Mouse (Mus musculus): ENCODE data around the gene Cnn1. TPM values are rescaled to one million over a fixed set of nuclear protein-coding genes. Genes with fewer than 3 reads are reported as not detected.
A peak's percentile ranks its signal among the peaks of the same experiment; 100 is the strongest.

Gene Cnn1
- polyA plus RNA-seq, 1 experiment from 2014 or later, result 3.1 TPM

GRCm38 (mm10) chr9:22116740-22117426, 17.9 kb downstream of the Cnn1 start, which contains the start of gene Elof1:
Gene Elof1, minus strand, starts transcription at chr9:22117172.
- Histone ChIP-seq H3K9ac (peak within 1 kb of the TSS; percentile 88), H3K4me1 (peaks cover 15% of the 10 kb centered on the region), H3K4me2 (peak within 1 kb of the TSS; percentile 68), H3K4me3 (peak within 1 kb of the TSS; percentile 89), H3K36me3 (peaks cover 25% of the 10 kb centered on the region), H3K9me3 (no peaks in the 10 kb centered on the region), H3K27ac (peak within 1 kb of the TSS; percentile 81; the same call in 1 of the 2 replicates), H3K27me3 (no peaks in the 10 kb centered on the region)
- under 1% methylated on average over 52 of the region's 52 CpGs for WGBS
- peak; percentile 91 for ATAC-seq (ENCODE audit: insufficient number of reproducible peaks, low FRiP score, low TSS enrichment, low read depth)

GRCm38 (mm10) chr9:22117754-22118456, 18.9 kb downstream of the Cnn1 start:
- no peaks in the 10 kb centered on the region for H3K9me3 ChIP-seq
- H3K4me2 ChIP-seq, result peak overlapping the region; percentile 68
- peak overlapping the region; percentile 49; the same call in 1 of the 2 replicates for H3K9ac ChIP-seq
- peak overlapping the region; percentile 89 for H3K4me3 ChIP-seq
- WGBS, result 39% methylated on average over 10 of the region's 10 CpGs
- H3K27ac ChIP-seq, result peak overlapping the region; percentile 81; the same call in 1 of the 2 replicates
- H3K4me1 ChIP-seq, result peaks cover 15% of the 10 kb centered on the region
- H3K27me3 ChIP-seq, result no peaks in the 10 kb centered on the region
- no peak for ATAC-seq (ENCODE audit: insufficient number of reproducible peaks, low FRiP score, low TSS enrichment, low read depth)
- H3K36me3 ChIP-seq, result peaks cover 15% of the 10 kb centered on the region

- ATAC-seq (ENCODE audit: insufficient number of reproducible peaks, low FRiP score, low TSS enrichment, low read depth), result no peak
- Histone ChIP-seq H3K4me1 (peaks cover 15% of the 10 kb centered on the region), H3K36me3 (no peaks in the 10 kb centered on the region), H3K4me2 (no peak overlapping the region), H3K9me3 (no peaks in the 10 kb centered on the region), H3K4me3 (no peak overlapping the region), H3K27ac (no peak overlapping the region), H3K27me3 (no peaks in the 10 kb centered on the region), H3K9ac (no peak overlapping the region)
- WGBS, result 92% methylated on average over 4 of the region's 4 CpGs
Measured at GRCm38 (mm10) chr9:22119543-22119942, 20.5 kb downstream of the Cnn1 start.

GRCm38 (mm10) chr9:22121545-22121944, 22.5 kb downstream of the Cnn1 start:
- Histone ChIP-seq H3K4me2 (no peak overlapping the region), H3K9ac (no peak overlapping the region), H3K27me3 (no peaks in the 10 kb centered on the region), H3K4me1 (peaks cover 6% of the 10 kb centered on the region; the same call in 1 of the 2 replicates), H3K4me3 (no peak overlapping the region), H3K9me3 (no peaks in the 10 kb centered on the region), H3K36me3 (no peaks in the 10 kb centered on the region), H3K27ac (no peak overlapping the region)
- no peak for ATAC-seq (ENCODE audit: insufficient number of reproducible peaks, low FRiP score, low TSS enrichment, low read depth)

- Histone ChIP-seq H3K27me3 (no peaks in the 10 kb centered on the region), H3K36me3 (no peaks in the 10 kb centered on the region), H3K4me2 (no peak overlapping the region), H3K4me1 (peaks cover 6% of the 10 kb centered on the region; the same call in 1 of the 2 replicates), H3K27ac (no peak overlapping the region), H3K4me3 (no peak overlapping the region), H3K9ac (no peak overlapping the region), H3K9me3 (no peaks in the 10 kb centered on the region)
- 64% methylated on average over 3 of the region's 3 CpGs for WGBS
- ATAC-seq (ENCODE audit: insufficient number of reproducible peaks, low FRiP score, low TSS enrichment, low read depth), result no peak
Measured at GRCm38 (mm10) chr9:22122005-22122404, 23.0 kb downstream of the Cnn1 start.

GRCm38 (mm10) chr9:22123069-22123609, 24.1 kb downstream of the Cnn1 start:
- H3K27ac ChIP-seq, result no peak overlapping the region
- H3K4me1 ChIP-seq, result no peaks in the 10 kb centered on the region
- 75% methylated on average over 7 of the region's 7 CpGs for WGBS
- H3K4me3 ChIP-seq, result no peak overlapping the region
- no peaks in the 10 kb centered on the region for H3K36me3 ChIP-seq
- no peak overlapping the region for H3K4me2 ChIP-seq
- no peaks in the 10 kb centered on the region for H3K9me3 ChIP-seq
- no peaks in the 10 kb centered on the region for H3K27me3 ChIP-seq
- H3K9ac ChIP-seq, result no peak overlapping the region
- ATAC-seq (ENCODE audit: insufficient number of reproducible peaks, low FRiP score, low TSS enrichment, low read depth), result no peak

GRCm38 (mm10) chr9:22124169-22124568, 25.2 kb downstream of the Cnn1 start:
- H3K4me2 ChIP-seq, result no peak overlapping the region
- H3K4me1 ChIP-seq, result no peaks in the 10 kb centered on the region
- no peaks in the 10 kb centered on the region for H3K27me3 ChIP-seq
- H3K27ac ChIP-seq, result no peak overlapping the region
- H3K36me3 ChIP-seq, result no peaks in the 10 kb centered on the region
- H3K4me3 ChIP-seq, result no peak overlapping the region
- no peak overlapping the region for H3K9ac ChIP-seq
- no peak for ATAC-seq (ENCODE audit: insufficient number of reproducible peaks, low FRiP score, low TSS enrichment, low read depth)
- WGBS, result 86% methylated on average over 3 of the region's 3 CpGs
- no peaks in the 10 kb centered on the region for H3K9me3 ChIP-seq

- Histone ChIP-seq H3K4me1 (no peaks in the 10 kb centered on the region), H3K4me3 (no peak overlapping the region), H3K36me3 (no peaks in the 10 kb centered on the region), H3K4me2 (no peak overlapping the region), H3K9me3 (no peaks in the 10 kb centered on the region), H3K27ac (no peak overlapping the region), H3K27me3 (no peaks in the 10 kb centered on the region), H3K9ac (no peak overlapping the region)
- ATAC-seq (ENCODE audit: insufficient number of reproducible peaks, low FRiP score, low TSS enrichment, low read depth), result no peak
- WGBS, result 89% methylated on average over 15 of the region's 15 CpGs
Measured at GRCm38 (mm10) chr9:22125246-22126027, 26.4 kb downstream of the Cnn1 start.

GRCm38 (mm10) chr9:22131226-22131981, 32.4 kb downstream of the Cnn1 start:
- WGBS, result 2% methylated on average over 35 of the region's 35 CpGs
- 0 out of 2 replicates have a peak, but pooled peaks have one; percentile 33 for ATAC-seq (ENCODE audit: insufficient number of reproducible peaks, low FRiP score, low TSS enrichment, low read depth)
- no peaks in the 10 kb centered on the region for H3K36me3 ChIP-seq
- peak overlapping the region; percentile 43 for H3K9ac ChIP-seq
- no peaks in the 10 kb centered on the region for H3K9me3 ChIP-seq
- peak overlapping the region; percentile 43 for H3K4me3 ChIP-seq
- peaks cover 12% of the 10 kb centered on the region for H3K4me1 ChIP-seq
- peaks cover 7% of the 10 kb centered on the region for H3K27me3 ChIP-seq
- H3K4me2 ChIP-seq, result peak overlapping the region; percentile 79
- peak overlapping the region; percentile 62 for H3K27ac ChIP-seq

GRCm38 (mm10) chr9:22132220-22132619, 33.2 kb downstream of the Cnn1 start:
- Histone ChIP-seq H3K27ac (peak overlapping the region; percentile 62), H3K27me3 (peaks cover 7% of the 10 kb centered on the region), H3K4me1 (peaks cover 12% of the 10 kb centered on the region), H3K4me3 (peak overlapping the region; percentile 43), H3K9ac (no peak overlapping the region; the same call in 1 of the 2 replicates), H3K36me3 (no peaks in the 10 kb centered on the region), H3K4me2 (peak overlapping the region; percentile 79), H3K9me3 (no peaks in the 10 kb centered on the region)
- no peak for ATAC-seq (ENCODE audit: insufficient number of reproducible peaks, low FRiP score, low TSS enrichment, low read depth)
- WGBS, result 42% methylated on average over 11 of the region's 11 CpGs
